Mouse (Mus musculus) hindbrain, postnatal 0 days (tissue): Measurements from ENCODE around the gene B4galnt1. TPM values are rescaled to one million over a fixed set of nuclear protein-coding genes. Genes with fewer than 3 reads are reported as not detected.
"Not testable (repeated sequence)": the region's sequence is repeated elsewhere in the genome, so short reads cannot be mapped to it uniquely, and the experiment has no call there.

ENCODE experiments used
- ATAC-seq: fragments of 200-750 bp; cut with Nextera tagmentation; 2 replicates; pipeline ENCODE4 v1.8.0; 2017; ENCODE audit warnings: mild to moderate bottlenecking, moderate TSS enrichment, moderate library complexity
- DNase-seq: peaks from one replicate; pipeline ENCODE4 v3.0.0-alpha.2; 2015; ENCODE audit warnings: low spot score
- H3K27ac ChIP-seq: fragments of 300-500 bp; sonication (generic); 2 replicates; pipeline ENCODE4 v1.5.1; 2014; ENCODE audit warnings: mild to moderate bottlenecking
- H3K27me3 ChIP-seq: fragments of 300-500 bp; sonication (generic); 2 replicates; pipeline ENCODE4 v1.6.1; 2014; ENCODE audit warnings: low read length, mixed read lengths; ENCODE audit not compliant: insufficient read depth
- H3K36me3 ChIP-seq: fragments of 300-500 bp; sonication (generic); 2 replicates; pipeline ENCODE4 v1.6.1; 2014; ENCODE audit warnings: low read length, mixed read lengths; ENCODE audit not compliant: insufficient read depth
- H3K4me1 ChIP-seq: fragments of 300-500 bp; sonication (generic); 2 replicates; pipeline ENCODE4 v1.6.1; 2014; ENCODE audit warnings: antibody characterized with exemption, low read length, mixed read lengths; ENCODE audit not compliant: insufficient read depth
- H3K4me2 ChIP-seq: fragments of 300-500 bp; sonication (generic); 2 replicates; pipeline ENCODE4 v1.6.1; 2014; ENCODE audit warnings: low read depth, mild to moderate bottlenecking, low read length, moderate library complexity, mixed read lengths
- H3K4me3 ChIP-seq: fragments of 300-500 bp; sonication (generic); 2 replicates; pipeline ENCODE4 v1.5.1; 2014; ENCODE audit warnings: low read length
- H3K9ac ChIP-seq: fragments of 300-500 bp; sonication (generic); replicated peaks from 2 replicates; pipeline ENCODE4 v1.6.1; 2014; ENCODE audit warnings: mild to moderate bottlenecking, low read length, moderate library complexity, mixed read lengths
- H3K9me3 ChIP-seq: fragments of 300-500 bp; sonication (generic); 2 replicates; pipeline ENCODE4 v1.6.1; 2016; ENCODE audit warnings: low read length, mixed read lengths
- CTCF ChIP-seq: IDR thresholded peaks from 2 replicates; pipeline ENCODE4 v1.5.1; 2016; ENCODE audit warnings: antibody characterized with exemption, control low read depth, low read depth
- WGBS: fragments of 180-500 bp; shearing (Covaris S2); extraction: QIAGEN DNeasy Blood & Tissue Kit; methylation state at CpG from one replicate; pipeline ENCODE4 v1.1.7; 2014; 5-methylcytosine and 5-hydroxymethylcytosine counted together
- polyA plus RNA-seq: library from polyadenylated mRNA; unstranded; fragments of >200 nt; fragmentation: Nextera tagmentation; extraction: Ambion mirVana; gene quantifications from 2 replicates; pipeline ENCODE4 v1.2.1, GENCODE M21; 2015
- total RNA-seq: library from RNA; depleted of rRNA; stranded (reverse); fragments of >200 nt; gene quantifications from 2 replicates; pipeline ENCODE4 v1.2.3, GENCODE M21; 2014

Gene B4galnt1
- total and polyA plus RNA-seq, 2 experiments from 2014 or later, result 65.3 to 112 TPM

GRCm38 (mm10) chr10:127160728-127161127 is 4.3 kb upstream of the B4galnt1 start:
- Histone ChIP-seq H3K4me2 (no peak overlapping the region), H3K4me3 (no peak overlapping the region), H3K9ac (no peak overlapping the region), H3K27ac (no peak overlapping the region), H3K9me3 (no peaks in the 10 kb centered on the region), H3K4me1 (no peaks in the 10 kb centered on the region), H3K27me3 (no peaks in the 10 kb centered on the region), H3K36me3 (no peaks in the 10 kb centered on the region)
- TF ChIP-seq CTCF, result no peak
- WGBS, result 71% methylated on average over 3 of the region's 3 CpGs
- no peak for ATAC-seq
- DNase-seq, result no peak

GRCm38 (mm10) chr10:127162771-127163261 is 2.2 kb upstream of the B4galnt1 start:
- not testable (repeated sequence) for H3K4me2 ChIP-seq, H3K4me1 ChIP-seq, H3K27ac ChIP-seq, H3K27me3 ChIP-seq, H3K36me3 ChIP-seq, H3K4me3 ChIP-seq, H3K9me3 ChIP-seq, DNase-seq, H3K9ac ChIP-seq, ATAC-seq
- WGBS, result 60% methylated on average over 7 of the region's 7 CpGs

DNA sequence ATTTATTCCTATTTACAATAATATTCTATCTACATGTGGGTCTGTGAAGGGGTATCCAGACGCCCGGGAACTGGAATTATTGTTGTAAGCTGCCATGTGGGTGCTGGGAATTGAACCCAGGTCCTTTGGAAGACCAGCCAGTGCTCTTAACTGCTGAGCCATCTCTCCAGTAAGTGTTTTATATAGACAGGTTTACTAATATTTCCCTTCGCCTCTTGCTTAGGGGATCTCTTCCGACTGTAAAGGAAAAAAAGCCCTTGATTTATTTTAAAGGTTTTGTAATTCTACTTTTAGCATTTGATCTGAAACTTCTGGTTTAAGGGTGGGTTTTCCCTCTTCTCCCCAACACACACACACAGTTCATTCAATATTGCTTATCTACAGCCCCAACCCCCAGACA is 835 bp upstream of the B4galnt1 start:
- Histone ChIP-seq H3K4me3 (peak overlapping the region; percentile 76; the same call in 1 of the 2 replicates), H3K9ac (peak overlapping the region; percentile 96), H3K36me3 (peaks cover 3% of the 10 kb centered on the region; the same call in 1 of the 2 replicates), H3K27ac (peak overlapping the region; percentile 96), H3K27me3 (no peaks in the 10 kb centered on the region), H3K9me3 (no peaks in the 10 kb centered on the region), H3K4me1 (0 out of 2 replicates have a peak, but pooled peaks cover 7% of the 10 kb centered on the region), H3K4me2 (peak overlapping the region; percentile 89)
- no peak for ATAC-seq
- TF ChIP-seq CTCF, result no peak
- DNase-seq, result no peak
- WGBS, result 93% methylated on average over 4 of the region's 4 CpGs

DNA sequence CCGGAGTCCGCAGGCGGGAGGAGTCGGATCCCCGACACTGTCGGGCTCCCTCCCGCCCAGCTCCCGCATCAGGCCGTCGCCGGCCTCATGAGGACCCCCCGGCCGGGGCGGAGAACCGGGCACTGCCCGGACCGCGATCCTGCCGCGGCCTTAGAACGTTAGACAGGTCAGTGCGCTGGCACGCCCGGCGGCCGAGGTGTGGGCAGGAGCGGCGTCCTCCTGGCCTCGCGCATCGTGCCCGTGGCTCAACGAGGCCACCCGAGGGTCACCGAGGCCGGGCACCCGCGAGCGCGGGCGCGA is 279 bp downstream of the B4galnt1 start:
- Histone ChIP-seq H3K4me1 (0 out of 2 replicates have a peak, but pooled peaks cover 7% of the 10 kb centered on the region), H3K9ac (peak overlapping the region; percentile 96), H3K9me3 (no peaks in the 10 kb centered on the region), H3K27me3 (no peaks in the 10 kb centered on the region), H3K36me3 (peaks cover 5% of the 10 kb centered on the region; the same call in 1 of the 2 replicates), H3K4me2 (peak overlapping the region; percentile 89), H3K27ac (peak overlapping the region; percentile 96), H3K4me3 (peak overlapping the region; percentile 76)
- DNase-seq, result no peak
- 0% methylated on average over 42 of the region's 42 CpGs for WGBS
- ATAC-seq, result peak; percentile 67
- no peak for TF ChIP-seq CTCF

GRCm38 (mm10) chr10:127165654-127166403 is 804 bp downstream of the B4galnt1 start:
- TF ChIP-seq CTCF, result peak; percentile 1; the same call in 1 of the 2 replicates
- H3K27me3 ChIP-seq, result no peaks in the 10 kb centered on the region
- ATAC-seq (peak; percentile 48), DNase-seq (peak; percentile 70)
- H3K4me2 ChIP-seq, result peak overlapping the region; percentile 89
- no peaks in the 10 kb centered on the region for H3K9me3 ChIP-seq
- H3K36me3 ChIP-seq, result peaks cover 5% of the 10 kb centered on the region; the same call in 1 of the 2 replicates
- H3K9ac ChIP-seq, result peak overlapping the region; percentile 96
- H3K4me3 ChIP-seq, result peak overlapping the region; percentile 76
- WGBS, result under 1% methylated on average over 54 of the region's 56 CpGs
- peak overlapping the region; percentile 96 for H3K27ac ChIP-seq
- 0 out of 2 replicates have a peak, but pooled peaks cover 7% of the 10 kb centered on the region for H3K4me1 ChIP-seq

DNA sequence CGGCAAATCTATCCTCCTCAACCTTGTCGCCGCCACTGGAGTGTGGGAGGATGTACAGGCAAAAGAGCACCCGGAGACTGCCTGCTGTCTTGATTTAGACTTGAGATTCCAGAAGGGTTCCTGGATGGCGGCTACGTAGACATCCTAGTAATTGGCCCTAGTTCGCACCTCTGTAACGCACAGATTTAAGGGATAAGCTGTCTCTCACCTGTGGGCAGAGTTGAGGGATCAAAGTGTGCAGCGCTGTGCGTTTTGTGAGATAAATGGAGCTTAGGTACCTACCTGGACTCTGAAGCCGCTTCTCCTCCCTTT is 1.3 kb downstream of the B4galnt1 start:
- Histone ChIP-seq H3K4me2 (peak overlapping the region; percentile 89), H3K4me3 (peak overlapping the region; percentile 76), H3K4me1 (0 out of 2 replicates have a peak, but pooled peaks cover 7% of the 10 kb centered on the region), H3K27me3 (no peaks in the 10 kb centered on the region), H3K27ac (peak overlapping the region; percentile 96), H3K9ac (peak overlapping the region; percentile 96), H3K9me3 (no peaks in the 10 kb centered on the region), H3K36me3 (peaks cover 5% of the 10 kb centered on the region; the same call in 1 of the 2 replicates)
- no peak for TF ChIP-seq CTCF
- ATAC-seq (no peak), DNase-seq (no peak)
- 3% methylated on average over 11 of the region's 11 CpGs for WGBS
